Mouse (Mus musculus) cortical plate, adult 2 months (tissue): ENCODE results near the gene B4galnt3.

Source experiments
- CTCF ChIP-seq: fragments of 200-500 bp; IDR thresholded peaks from 2 replicates; pipeline ENCODE4 v1.5.1; 2011; ENCODE audit warnings: mild to moderate bottlenecking, control low read depth, low read length; ENCODE audit not compliant: insufficient read depth; ENCODE audit errors: extremely low read depth
- POLR2A ChIP-seq: fragments of 200-500 bp; IDR thresholded peaks from 2 replicates; pipeline ENCODE4 v1.6.1; 2011; ENCODE audit warnings: mild to moderate bottlenecking, low read length, control low read depth; ENCODE audit not compliant: insufficient read depth; ENCODE audit errors: extremely low read depth

DNA sequence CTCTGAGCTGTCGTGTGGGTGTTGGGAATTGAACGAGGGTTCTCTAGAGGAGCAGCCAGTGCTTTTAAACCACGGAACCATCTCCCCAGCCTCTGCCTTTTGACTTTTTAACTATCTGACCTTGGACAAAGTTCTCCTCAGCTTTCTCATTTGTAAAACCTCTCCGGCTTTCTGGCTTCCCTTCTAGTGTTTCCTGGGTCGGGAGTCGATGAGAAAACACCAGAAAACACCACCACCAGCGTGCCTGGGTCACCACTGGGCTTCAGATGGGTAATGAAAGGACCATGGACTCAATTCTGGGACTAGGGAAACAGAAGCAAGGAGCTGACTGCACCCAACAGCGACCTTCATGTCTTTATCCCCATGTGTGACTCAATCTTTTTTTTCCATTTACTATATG lies 20.2 kb downstream of the B4galnt3 start:
- TF ChIP-seq CTCF = no peak
- no peak for TF ChIP-seq POLR2A
